Mouse (Mus musculus): Measurements from ENCODE around the gene Psmb3.
A peak's percentile ranks its signal among the peaks of the same experiment; 100 is the strongest.
"Not testable (repeated sequence)": the region's sequence is repeated elsewhere in the genome, so short reads cannot be mapped to it uniquely, and the experiment has no call there.

Psmb3 gene

DNA sequence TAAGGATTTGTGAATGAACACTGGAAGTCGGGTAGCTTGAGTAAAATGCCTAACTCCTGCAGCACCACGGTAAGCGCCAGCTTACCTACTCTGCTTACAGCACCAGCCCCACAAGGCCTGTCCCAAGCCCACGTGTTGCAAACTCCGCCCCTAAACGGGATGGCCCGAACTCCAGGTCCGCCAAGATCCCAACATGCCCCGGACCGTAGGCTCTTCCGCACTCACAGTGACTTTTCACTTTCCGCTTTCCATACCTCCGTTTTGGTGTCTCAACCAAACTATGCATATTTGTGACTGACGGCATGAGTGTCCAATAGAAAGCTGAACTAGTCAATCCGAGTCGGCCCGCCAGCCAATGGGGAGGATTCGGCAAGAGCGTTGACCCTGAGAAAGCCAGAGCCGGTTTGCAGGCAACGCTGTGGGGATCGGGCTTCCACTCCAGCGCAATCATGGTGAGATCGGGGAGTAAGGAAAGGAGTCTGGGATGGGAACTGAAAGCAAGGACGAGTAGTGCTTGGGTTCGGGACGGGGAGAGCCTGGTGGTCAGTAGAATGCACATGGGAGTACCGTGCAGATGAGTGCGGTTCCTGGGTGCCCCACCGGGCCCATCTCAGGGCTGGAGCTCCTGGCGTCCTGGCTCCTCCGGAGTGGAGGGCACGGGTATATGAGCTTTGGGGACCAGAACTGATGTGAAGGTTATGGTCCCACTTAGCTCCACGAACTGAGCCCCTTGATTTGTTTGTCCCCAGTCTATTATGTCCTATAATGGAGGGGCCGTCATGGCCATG lies at the start of gene Psmb3:
Gene Psmb3 (plus strand): TSS at position 361 of the 788 bp plus-strand sequence.
- DNase-seq (ENCODE audit: low spot score), result peak; percentile 100

DNA sequence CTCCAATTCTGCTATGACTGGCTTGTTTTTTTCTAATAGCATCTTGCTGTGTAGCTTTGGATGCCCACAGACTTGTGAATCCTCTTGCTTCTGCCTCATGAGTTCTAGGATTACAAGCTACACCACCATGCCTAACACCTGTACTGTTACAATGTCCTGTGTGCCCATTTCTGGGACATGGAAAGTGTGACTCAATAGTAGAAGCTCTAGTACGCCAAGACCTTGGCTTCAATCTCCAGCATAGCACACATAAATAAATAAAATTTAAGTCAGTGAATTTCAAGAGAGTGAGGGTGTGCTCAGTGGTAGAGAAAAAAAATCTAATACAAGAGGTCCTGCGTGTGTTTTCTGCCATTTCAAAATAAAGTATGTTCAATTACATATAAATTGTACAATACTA lies 49.0 kb upstream of the Psmb3 start:
- DNase-seq (ENCODE audit: low spot score), result no peak

DNA sequence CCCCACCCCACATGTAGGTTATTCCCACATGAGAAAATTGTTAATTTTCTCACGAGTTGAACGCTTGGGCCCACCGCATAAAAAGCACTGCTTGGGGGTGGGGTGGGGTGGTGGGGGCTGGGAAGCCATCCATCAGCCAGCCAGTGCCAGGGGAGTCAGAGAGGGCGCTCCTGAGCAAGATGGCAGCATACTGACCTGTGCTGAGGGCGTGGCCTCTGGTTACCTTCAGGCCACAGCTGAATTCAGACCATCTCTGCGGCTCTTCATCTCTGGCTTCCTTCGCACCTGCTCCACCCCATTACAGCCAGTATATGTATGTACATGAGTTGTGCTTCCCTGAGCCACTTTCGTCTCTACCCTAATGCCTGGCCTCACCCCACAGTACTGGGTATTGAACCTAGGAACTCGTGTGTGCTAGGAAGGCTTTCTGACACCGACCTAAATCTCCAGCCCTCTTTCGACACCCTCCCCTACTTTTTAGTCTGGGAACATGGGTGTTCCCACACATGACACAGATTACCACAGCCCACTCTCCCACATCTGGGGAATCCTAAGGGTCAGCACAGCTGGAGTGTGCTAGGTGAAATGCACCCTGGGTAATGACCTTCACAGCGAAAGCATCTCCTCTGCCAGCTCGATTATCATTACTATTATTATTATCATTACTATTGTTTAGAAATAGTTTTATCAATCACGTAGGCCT lies 46.8 kb upstream of the Psmb3 start:
- no peak for DNase-seq (ENCODE audit: low spot score)

DNA sequence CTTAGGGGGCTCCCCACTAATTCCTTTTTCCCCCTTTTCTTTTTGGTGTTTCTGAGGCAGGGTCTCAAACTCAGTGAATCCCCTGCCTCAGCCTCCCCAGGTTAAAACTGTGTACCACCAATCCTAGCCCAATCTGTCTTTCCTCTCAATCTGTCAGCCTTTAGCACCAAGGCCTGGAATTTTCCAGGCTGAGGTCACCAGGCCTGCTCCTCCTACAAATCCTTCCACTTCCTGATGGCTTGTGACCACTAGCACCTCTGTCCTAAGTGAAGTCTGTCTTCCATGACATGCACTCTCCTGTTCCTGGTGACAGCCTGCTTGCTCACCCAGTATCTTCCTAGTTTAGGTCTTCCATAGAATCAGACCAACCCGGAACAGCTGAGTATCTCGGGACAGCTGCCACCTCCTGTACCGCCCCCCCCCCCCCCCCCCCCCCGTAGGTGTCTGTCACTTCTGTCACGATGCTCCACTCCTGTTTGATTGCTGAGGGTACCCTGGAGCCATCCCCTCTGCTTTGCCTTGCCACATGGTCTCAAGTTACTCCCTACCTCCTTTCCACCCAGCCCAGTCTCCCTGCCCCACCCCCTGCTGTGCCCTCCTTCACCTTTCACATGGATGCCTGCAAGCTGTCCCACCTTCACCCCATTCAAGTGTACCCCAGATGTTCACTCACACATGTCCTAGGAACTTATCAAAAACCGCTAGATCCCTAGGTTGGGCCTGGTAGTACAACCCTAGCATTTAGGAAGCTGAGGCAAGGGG lies 45.8 kb upstream of the Psmb3 start:
- no peak for DNase-seq (ENCODE audit: low spot score)

DNA sequence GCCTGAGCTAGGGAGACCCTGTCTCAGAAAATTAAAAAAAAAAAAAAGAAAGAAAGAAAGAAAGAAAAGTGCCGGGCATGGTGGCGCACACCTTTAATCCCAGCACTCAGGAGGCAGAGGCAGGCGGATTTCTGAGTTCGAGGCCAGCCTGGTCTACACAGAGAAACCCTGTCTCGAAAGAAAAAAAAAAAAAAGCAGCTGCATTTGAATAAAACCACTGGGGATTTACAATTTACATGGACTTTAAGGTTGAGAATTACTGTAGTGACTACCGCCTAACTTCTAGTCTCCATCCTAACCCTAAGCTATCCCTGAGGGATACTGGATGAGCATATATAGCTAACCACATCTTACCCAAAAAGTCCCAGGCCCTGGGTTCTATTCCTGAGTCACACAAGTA lies 45.2 kb upstream of the Psmb3 start:
- DNase-seq (ENCODE audit: low spot score), result not testable (repeated sequence)

DNA sequence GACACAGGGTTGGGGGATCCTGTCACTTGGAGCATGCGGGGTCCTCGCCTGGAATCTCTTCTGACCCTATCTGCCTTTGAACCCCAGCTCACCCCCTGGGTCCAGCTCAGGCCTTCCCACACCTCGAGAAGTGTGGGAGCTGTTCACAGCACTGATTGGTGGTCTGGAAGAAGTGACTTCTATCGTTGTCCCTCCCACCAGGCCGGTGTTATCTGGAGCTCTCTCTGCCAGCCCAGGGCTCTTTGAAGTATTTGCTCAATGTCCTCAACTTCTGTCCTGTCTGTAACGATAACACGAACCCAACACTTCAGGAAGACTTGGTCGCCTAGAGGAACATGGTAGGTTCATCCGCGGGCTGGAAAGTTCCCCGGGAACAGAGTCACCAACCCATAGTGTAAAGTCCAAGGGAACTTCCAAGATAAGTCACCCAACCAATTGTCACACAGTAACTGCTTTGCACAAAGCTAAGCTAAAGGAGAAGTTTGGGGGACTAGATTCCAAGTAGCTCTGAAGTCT lies 44.4 kb upstream of the Psmb3 start:
- DNase-seq (ENCODE audit: low spot score), result no peak

DNA sequence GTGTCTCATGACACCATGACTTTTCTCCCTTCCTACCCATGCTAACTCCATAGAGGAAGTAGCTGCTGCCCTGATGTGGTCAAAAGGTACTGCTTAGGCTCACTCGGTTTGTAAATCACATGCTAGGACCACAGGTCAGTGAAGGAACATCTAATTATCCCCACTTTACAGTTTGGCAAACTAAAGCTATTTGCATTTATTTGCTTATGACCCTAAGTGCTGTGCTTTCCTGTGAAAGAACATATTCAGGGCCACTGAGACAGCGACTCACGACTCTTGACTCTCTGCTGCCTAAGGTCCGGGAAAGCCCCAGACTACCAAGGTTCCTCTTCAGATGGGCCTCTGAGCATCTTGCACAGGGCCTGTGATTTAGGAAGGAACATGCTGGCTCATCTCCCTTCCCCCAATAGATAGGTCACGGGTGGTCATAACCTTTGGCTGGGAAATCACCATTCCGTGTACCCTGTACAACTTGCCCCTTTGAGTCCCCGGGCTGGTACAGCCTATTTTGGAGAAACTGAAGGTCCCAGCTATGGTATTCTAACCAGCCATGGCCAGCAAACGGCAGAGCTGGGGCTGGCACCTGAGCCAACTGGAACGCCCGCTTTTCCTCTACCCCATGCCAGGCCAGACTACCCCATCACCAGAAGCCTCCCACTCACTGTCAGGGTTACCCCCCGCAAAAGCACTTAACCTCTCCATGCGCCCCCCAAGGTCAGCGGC lies 43.8 kb upstream of the Psmb3 start:
- no peak for DNase-seq (ENCODE audit: low spot score)

DNA sequence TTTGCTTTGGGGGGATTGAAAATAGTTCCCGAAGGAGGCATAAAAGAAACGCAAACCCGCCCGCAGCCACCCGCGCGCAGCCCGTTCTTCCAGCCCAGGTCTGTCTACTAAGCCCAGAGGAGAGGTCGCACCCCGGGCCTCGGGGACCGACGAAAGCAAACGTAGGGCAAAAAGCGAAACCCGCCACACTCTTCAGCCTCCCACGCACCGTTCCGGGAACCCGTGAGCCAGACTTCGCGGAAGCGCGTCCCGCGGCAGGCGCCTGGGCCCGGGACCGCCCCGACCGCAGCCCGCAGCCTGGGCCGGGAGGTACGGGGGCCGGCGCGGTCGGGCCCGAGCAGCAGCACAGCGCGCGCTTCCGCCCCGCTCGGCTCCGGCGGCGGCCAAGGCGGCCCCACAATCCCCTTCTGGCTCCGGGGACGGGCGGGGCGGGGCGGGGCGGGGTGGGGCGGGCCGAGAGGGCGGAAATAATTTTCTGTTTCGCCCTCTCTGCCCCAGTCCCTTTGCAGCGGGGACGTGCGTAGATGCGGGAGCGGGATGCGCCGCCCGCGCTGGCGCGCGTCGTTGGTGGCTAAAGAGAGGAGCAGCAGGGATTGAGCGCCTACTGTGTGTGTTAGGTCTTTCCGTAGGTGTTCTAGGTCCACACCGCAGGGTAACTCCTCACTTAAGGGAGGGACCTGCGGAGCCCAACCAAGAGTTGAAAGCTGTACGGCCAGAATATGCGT lies 43.0 kb upstream of the Psmb3 start:
- peak; percentile 77 for DNase-seq (ENCODE audit: low spot score)

DNA sequence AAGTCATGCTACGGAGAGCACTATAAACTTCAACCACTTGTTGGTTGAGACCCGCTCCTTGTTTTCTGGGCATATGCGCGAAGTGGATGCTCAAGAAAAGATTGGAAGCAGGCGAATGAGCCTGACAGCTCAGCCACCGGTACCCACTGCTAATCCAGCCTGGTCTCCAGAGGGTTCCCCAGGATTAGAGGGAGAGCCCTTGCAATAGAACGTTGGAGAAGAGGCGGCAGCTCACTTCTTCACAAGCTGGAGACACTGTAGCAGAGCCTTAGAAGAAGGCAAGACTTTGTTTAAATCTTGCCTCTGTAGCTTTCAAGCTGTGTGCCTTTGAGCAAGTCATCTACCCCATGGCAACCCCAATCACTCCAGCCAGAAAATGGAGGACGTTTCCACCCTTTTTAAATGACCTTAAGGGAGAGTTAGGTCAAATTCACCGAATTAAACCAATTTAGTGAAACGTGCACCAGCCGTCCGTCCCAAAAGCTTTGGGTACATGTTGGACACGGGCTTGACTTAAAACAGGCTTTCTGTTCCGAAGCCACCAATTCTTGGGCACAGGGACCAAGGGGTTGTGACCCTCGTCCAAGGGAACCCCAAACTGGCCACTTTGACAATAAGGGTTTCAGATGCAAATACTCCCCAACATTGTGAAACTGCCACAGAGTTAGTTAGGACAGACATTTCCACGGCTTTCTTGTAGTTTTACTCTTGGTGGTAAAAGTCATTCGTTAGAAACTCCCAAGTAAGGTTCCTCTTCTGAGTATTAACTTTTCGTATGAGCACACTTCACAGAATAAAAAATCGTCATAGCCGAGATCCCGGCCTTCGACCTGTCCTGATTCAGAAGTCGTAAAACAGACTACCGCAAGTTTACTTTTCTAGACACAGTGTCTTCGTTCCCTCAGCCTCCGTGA lies 42.2 kb upstream of the Psmb3 start:
- no peak for DNase-seq (ENCODE audit: low spot score)

DNA sequence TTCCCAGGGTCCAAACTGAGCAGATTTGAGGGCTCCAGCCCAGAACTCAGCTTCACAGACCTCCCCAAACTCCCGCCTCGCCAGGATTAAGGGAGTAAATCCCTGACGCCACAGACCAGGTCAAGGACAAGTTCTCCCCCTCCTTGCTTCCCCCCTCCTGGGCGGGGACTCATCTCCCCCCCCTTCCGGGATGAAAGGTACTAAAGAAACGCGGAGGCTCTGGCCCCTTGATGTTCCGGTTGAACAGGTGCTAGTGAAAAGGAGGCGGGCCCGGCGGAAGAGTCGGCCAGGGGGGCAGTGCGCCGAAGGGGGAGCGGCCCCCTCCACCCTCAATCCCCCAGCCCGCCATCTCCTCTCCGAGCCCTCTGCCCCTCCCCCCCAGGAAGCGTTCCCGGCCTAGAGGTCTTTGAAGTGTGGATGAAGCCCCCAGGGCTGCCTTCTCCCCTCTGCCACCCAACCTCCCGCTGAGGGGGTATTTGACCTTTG lies 41.5 kb upstream of the Psmb3 start:
- DNase-seq (ENCODE audit: low spot score), result no peak

DNA sequence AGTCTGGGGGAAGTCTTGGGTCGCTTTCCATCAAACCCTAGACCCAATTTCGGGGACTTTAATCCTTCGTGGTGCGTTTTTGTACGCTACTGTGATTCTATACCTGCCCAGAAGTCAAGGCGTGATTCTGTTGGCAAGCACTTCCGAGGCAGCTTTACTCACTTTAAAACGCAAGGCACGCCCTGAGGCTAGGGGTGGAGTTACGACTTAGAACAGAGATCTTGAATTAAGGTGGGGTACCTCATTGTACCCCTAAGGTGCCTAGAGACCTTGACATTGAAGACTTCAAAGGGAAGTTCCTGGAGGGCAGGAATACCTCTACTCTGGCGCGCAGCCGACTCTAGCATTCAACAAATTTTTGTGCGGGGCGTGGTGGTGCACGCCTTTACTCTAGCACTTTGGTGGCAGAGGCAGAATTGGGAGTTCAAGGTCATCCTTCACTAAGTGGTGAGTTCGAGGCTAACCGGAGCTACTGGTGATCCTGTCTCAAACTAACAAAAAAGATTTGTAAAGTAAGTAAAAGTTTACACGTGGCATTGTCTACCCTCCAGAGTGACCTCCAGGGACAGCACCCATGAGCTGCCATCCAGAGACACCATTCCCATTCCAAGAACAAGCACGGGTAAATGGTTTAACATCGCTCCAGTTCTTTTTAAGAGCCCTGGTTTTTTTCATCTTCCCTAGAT lies 40.8 kb upstream of the Psmb3 start:
- no peak for DNase-seq (ENCODE audit: low spot score)

DNA sequence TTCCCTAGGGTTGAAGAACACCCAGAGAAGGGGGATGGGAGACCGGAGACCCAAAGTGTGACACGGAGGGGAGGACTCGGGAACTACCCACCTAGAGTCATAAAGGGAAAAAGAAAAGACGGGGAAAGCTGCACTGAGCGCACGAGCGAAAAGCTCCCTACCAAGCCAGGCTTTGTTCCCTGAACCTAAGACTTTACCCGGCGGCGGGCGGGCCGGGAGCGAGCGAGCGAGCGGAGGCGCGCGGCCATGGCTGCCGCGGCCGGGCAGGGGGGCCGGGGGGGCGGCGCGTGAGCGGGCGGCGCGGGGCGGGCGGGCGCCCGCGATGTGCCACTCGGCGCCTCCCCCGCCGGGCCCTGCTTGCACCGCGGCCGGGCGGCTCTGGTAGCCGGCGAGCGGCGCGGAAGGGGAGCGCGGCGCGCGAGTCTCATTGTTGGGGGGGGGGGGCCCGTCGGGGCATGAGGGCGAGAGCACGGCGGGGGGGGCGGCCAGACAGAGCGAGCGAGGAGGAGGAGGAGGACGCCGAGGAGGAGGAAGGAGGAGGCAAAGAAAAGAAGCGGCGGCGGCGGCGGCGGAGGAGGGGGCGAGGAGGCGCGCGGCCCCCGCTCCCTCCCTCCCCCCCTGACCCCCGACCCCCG lies 40.2 kb upstream of the Psmb3 start, which contains the start of gene Mllt6:
Gene Mllt6 (plus strand): TSS at position 522 of the 635 bp plus-strand sequence.
- DNase-seq (ENCODE audit: low spot score), result peak; percentile 77

DNA sequence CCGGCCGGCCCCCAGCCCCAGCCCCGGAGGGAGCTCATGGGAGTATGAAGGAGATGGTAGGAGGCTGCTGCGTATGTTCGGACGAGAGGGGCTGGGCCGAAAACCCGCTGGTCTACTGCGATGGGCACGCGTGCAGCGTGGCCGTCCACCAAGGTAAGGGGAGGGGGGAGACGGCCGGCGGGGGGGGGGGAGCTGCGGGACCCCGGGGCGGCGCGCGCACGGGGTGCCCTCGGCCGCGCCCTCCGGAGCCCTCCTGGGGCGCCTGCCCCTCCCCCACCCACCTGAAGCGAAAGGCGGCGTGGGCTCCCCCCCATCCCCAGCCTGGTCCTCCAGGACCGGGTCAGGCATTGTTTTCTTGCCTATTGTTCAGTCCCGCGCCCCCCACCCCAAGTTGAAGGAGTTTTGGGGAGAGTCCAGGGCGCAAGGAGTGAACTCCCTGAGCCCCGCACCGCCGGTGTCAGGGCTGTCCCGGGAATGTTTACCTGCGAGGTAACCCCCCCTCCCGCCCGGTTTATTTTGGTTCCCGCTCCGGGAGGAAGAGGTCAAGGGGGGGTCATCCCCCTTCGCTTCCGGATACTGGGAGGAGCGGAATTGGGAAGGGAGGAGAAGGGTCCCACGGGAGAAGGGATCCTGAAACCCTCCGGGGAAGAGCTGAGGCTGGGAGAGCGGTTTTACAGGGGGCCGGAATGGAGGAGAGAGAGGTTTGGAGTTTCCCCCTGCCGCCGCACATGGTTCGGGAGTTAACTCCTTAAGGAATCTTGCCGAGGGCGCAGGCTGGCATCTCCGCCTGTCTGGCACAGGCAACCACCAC lies 39.5 kb upstream of the Psmb3 start:
- no peak for DNase-seq (ENCODE audit: low spot score)

DNA sequence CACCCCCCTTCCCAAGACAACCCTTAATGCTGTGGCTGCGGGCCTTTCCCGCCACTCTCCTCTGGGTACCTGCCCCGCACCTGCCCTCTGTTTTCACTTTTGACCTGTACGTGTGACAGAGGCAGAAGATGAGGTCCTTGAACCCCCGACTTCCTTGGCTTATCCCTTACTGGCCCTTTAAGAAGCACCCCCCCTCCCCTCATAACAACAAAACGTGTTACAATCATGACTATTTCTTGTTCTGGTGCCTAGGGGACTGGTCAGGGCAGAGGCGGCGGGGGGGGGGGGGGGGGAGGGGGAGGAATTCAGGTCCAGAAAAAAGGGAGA lies 38.9 kb upstream of the Psmb3 start:
- no peak for DNase-seq (ENCODE audit: low spot score)

DNA sequence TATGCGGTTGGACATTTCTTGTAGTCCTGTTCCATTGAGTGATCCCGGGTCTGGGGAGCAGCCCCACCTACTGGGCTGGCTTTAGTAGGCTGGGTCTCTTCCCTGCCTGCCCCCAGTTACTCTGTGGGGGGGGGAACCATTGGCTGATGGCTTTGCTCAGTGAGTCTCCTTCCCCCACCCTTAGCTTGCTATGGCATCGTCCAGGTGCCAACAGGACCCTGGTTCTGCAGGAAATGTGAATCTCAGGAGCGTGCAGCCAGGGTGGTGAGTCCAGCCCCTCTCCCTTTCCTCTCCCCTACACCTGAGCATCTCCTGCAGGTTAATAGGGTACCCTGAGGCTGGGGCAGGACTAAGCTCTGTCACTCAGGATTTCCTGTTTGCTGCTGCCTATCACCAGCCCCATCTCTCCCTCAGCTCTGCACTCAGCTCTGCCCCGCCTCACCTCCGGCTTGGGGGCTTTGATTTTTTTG lies 38.4 kb upstream of the Psmb3 start:
- no peak for DNase-seq (ENCODE audit: low spot score)

DNA sequence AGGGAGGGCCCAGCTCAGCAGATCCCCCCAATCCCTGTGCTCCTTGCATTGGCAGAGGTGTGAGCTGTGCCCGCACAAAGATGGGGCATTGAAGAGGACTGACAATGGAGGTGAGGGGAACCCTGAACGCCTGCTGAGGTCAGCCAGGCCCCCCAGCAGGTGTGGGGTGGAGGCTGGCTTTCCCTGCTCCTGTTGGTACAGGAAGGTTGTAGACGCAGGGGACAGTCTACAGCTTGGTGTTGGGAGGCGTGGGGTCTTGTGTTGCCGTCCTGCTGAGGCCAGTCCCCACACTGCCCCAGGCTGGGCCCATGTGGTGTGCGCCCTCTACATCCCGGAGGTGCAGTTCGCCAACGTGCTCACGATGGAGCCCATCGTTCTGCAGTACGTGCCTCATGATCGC lies 37.8 kb upstream of the Psmb3 start:
- DNase-seq (ENCODE audit: low spot score), result no peak

DNA sequence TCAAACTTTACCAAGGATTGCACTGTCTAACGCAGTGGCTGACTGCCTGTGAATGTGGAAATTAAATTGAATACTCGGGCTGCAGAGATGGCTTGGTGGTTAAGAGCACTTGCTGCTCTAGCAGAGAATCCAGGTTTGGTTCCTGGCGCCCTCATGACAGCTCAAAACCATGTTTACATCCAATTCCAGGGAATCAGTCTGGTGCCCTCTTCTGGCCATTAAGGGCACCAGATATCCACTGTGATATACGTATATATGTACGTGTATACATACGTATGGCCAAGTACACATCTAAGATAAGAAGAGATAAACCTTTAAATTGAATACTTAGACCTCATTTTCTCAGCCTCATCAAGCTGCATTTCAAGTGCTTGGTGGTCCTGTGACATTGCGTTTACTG lies 37.0 kb upstream of the Psmb3 start:
- DNase-seq (ENCODE audit: low spot score), result no peak

DNA sequence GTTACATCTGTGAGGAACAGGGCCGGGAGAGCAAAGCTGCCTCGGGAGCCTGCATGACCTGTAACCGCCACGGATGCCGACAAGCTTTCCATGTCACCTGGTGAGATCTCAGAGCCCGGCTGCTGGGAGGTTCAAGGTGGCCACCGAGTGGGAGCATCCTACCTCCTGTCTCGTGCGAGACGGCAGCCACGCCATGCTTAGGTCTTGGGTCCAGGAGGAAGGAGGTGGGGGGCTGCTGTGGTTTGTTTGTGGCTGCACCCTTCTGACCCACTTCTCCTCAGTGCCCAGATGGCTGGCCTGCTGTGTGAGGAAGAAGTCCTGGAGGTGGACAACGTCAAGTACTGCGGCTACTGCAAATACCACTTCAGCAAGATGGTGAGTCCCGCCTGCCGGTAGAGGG lies 36.4 kb upstream of the Psmb3 start:
- no peak for DNase-seq (ENCODE audit: low spot score)
